Mouse (Mus musculus) urinary bladder, adult 18-20 months (tissue): ENCODE data around the gene Gm20521.
A peak's percentile ranks its signal among the peaks of the same experiment; 100 is the strongest.
"Not testable (repeated sequence)": the region's sequence is repeated elsewhere in the genome, so short reads cannot be mapped to it uniquely, and the experiment has no call there.

Experiments
- DNase-seq, 2 experiments: peaks; one replicate each; pipeline ENCODE4 v3.0.0; 2022; ENCODE audit warnings: low spot score in 2 of 2, mixed read lengths in 2 of 2

The Gm20521 gene

DNA sequence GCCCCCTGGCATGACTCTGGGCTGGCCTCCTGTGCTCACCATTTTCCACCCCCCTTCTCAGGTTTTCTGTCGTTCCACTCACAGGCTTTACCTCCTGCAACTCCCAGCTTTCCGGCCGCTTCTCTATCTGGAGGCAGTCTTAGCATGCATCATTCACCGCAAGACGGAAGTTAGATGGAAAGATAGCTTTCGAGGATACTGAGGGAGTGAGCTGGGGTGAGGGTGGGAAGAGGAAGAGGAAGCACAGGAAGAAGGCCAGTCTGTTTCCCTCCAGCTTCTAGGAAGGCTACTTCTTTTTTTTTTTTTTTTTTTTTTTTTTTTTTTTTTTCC is 53.6 kb downstream of the Gm20521 start:
- DNase-seq, result no peak

DNA sequence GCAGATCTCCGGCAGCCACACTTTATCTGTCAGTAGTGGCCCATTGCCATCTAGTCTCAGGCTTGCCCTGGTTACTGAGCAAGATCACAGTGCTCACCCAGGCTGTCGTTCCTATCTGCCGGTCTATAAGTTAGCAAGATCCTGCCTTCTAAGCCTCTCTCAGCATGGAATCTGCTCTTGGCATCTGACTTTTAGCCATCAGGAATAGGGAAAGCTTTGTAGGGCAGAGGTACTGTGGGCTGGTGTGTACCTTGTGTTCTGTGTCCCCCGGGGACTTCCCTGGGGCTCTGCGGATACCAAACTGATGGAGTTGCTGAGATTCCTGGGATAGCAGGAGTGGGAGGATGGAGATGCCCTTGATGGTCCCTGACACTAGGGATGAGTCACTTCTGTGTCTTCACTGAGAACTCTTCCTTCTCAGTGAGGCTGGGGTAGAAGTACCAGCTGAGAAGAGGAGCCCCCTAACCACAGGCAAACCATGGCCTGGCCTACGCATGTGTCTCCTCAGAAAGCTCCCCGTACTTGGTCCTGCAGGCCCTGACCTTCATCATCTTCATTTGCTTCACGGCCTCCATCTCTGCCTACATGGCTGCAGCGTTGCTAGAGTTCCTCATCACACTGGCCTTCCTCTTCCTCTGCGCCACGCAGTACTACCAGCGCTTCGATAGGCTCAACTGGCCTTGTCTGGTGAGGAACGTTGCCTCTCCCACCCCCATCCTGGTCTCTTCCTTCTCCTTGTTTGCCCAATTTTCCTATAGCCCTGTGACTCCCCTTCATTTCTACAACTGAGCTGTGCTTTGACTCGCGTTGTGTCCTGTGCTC is 54.3 kb downstream of the Gm20521 start:
- DNase-seq, result no peak

DNA sequence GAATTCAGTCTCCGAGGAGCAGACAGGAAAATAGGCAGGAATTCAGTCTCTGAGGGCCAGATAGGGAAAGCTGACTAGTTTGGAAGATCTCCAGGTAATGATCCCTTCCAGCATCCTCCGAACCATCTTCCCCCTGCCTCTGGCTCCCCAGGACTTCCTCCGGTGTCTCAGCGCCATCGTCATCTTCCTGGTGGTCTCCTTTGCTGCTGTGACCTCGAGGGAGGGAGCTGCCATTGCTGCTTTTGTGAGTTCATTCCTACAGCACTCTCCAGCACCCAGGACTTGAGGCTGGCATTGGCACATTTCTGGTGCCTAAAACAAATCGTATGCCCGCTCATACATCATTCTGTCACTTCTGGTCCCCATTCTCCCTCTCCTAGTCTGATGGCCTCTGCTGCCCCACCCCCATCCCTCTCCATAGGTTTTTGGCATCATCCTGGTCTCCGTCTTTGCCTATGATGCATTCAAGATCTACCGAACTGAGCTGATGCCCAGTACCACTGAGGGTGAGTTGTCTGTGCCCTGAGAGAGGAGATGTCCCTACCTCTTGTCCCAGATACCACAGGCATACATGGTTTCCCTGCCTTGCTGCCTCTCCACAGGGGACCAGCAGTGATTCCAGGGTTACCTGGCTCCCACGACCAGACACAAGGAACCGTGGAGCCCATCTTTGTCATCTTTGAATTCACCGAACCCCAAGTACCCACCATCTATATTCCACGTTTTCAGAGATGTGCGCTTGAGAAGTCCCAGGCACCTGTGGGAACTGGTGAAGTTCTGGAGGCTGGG is 55.4 kb downstream of the Gm20521 start:
- no peak for DNase-seq

DNA sequence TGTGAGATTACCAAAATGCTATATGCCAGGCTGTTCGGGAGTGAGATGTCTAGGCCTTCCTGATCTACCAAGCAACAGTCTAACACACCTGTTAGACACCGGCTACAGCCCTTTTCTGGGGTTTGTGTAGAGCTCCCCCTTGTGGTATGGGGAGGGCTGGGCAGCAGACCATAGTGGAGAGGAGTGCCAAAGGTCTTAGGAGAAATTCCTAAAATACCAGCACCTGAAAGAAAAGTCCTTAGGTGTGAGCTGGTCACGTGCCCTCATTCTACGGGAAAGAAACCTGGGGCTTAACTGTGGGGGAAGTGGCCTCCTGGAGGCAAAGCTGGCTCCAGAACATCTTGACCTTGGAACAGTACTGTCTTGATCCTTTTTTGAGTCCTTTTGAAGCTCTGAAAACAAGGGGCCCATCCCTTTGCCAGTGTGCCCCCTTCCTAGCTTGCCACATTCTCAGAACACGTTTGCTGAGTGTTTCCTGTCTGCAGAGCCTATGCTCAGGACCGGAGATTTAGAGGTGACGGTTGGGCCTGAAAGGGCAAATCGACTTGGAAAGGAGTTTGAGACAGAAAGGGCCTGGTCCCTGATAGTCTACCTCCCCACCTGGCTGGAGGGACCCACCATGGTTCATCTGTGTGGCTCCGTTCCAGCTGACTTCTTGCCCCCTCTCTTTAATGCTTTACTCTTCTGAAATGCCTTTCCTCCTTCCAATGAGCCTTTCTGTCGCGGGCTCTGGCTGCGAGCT is 56.4 kb downstream of the Gm20521 start:
- DNase-seq, result peak; percentile 37 to 67

DNA sequence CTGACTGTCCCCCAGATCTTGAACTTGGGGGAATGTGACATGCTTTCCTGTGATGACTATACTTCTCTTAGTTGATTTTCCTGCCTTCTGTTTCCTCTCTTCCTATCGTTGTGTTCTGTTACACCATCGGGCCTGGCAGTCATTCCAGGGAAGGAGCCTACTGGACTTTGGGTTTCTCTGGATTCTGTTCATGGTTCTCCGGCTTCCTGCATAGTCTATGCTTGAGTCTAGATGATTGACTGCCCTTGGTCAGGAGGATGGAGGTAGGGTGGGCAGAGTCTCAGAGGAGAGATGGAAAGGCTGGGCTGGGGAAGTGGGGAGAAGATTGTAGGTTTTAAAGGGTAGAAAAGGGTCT is 56.9 kb downstream of the Gm20521 start:
- no peak for DNase-seq

DNA sequence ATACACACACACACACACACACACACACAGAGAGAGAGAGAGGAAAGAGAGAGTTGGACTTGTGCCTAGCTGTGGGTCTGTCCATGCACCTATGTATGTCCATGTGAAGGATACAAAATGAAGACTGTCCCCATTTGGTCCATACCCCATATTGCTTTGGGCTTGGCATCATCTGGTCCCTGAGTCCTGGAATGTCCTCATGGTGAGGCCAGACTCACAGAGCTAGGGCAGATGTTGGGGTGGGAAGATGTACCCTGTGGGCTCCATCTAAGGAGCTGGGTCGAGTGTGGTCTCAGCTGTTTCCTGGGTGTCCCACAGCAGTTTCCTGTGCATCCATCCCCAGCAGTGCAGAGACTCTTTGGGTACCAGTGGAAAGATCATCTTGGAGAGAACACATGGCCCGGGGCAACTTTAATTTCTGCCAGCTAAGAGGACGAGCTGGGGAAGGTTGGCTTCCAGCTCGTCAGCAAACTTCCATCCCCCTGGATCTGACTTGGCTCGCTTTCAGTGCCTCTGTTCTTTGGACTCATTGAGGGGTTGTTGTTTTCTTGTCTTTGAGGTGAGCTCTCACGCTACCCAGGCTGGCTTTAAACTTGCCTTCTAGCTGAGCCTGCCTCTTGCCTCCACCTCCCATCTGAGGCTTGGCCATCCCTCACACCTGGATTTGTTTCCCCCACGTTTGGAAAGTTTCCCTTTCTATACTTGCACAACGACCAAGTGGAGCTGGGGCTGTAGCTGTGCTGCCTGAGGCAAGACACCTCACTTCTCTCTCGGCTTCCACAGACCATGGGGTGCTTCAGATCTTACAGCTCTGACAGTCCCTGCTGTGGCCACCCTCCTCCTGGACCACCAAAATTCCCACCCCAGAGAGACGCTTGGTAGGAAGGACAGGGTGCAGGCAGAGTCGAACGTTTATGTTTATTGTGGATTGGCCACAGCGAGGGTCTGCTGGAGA is 58.1 kb downstream of the Gm20521 start:
- DNase-seq, result no peak

DNA sequence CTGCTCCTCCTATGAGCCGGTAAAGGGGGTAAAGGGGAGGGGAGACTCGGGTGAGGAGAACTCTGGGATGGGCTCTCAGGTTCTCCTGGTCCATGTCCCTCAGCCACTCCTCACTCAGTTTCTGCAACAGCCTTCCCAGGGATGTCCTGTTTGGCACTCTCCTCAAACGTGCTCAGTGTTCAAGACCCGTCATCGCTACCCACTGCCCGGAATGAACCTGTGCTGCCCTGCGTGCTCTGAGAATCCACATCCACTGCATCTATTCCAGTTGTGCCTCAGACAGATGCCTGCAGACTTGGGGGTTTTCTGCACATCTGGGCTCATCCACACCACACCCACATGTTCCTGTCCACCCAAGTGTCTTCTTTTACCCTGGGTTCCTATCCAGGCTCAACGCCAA is 59.2 kb downstream of the Gm20521 start:
- DNase-seq, result no peak

DNA sequence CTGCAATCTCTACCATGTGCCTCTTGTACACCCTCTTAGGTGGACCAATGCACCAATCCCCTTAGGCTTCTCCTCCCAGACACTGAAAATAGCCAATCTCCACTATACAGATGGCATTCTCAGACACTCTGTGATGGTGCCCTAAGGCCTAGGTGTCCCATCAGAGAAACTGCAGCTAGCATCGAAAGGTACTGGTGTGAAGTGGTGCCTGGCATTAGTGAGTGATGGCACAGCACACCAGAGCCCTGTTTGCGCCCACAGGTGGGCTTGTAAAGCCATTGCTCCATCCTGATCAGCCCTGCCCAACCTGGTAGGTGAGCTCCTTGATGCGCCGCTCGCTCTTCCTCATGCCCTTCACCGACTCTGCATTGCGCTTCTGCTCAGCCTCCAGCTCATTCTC is 60.7 kb downstream of the Gm20521 start:
- no peak for DNase-seq

DNA sequence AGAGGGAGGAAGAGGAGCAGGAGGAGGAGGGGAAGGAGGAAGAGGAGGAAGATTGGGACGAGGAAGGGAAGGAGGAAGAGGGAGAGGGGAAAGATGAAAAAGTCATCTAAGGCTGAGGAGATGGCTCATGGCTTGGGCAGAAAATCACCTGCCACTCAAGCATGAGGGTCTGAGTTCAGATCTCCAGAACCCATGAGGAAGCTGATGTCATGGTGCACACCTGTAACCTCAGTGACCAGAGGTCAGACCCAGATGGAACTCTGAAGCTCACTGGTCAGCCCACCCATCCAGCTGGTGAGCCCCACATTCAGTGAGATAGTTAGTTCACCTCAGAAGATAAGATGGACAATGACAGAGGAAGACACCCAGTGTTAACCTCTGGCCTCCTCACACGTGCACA is 61.7 kb downstream of the Gm20521 start:
- DNase-seq, result no peak

DNA sequence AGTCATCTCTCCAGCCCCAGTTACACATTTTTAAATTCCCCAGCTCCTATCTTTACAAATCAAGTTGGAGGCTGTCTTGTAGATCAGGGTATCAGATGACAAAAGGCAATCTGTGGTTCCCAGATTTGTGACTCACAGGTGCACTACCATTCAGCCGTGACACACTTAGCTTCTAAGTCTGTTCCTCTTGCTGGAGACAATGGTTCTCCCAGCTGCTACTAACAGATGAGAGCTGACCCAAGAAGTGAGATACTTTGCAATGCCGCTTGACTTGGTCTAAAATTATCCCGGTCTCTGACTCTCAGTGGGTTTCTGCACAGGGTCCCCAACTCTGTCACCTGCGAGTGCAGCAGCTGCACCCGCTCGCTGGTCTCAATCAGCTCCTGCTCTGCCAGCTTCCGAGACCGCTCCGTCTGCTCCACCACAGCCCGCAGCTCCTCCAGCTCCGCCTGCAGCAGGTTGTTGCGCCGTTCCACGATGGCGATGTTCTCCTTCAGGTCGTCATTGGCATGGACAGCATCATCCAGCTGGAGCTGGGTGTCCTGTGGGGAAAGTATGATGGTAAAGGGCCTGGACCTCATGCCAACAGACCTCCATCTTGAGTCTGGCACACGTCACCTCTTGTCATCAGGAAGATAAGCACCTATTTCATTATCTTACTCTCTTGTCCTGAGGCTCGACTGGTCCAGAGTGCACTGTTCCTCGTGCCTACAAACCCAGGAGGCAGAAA is 62.9 kb downstream of the Gm20521 start:
- DNase-seq, result no peak

DNA sequence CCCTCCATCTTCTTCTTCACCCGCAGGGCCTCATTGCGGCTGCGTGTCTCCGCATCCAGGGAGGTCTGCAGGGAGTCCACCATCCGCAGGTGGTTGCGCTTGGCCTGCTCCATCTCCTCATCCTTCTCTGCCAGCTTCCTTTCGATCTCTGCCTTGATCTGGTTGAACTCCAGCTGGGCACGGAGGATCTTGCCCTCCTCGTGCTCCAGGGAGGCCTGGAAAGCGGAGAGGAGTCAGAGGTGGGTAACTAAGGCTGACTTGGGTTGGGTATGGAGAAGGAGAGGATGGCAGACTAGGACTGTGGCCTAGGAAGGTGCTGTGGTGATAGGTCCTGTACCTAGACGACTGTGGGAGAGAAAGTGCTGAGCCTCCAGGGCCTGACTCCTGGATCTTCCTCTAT is 63.8 kb downstream of the Gm20521 start:
- not testable (repeated sequence) for DNase-seq
